ENCODE assay signal across 8 mouse cellular contexts in genomic region chrX:8271083-8271820, GRCm38 (mm10). TPM values are rescaled to one million over a fixed set of nuclear protein-coding genes. Genes with fewer than 3 reads are reported as not detected.
DNase-seq lines count a peak whose midpoint lies in the region; ATAC-seq and TF ChIP-seq lines count a peak whose summit lies in the region.

TSS of gene Slc38a5 (plus strand) at chrX:8271133.

- peak within 1 kb of the TSS; percentile 25; the same call in 1 of the 2 replicates for H3K4me2 ChIP-seq in kidney, embryonic 14.5 days (replicated peaks; ENCODE audit: low read depth, low read length)
- H3K4me2 ChIP-seq in forebrain, embryonic 16.5 days (ENCODE audit: low read length): peak within 1 kb of the TSS; percentile 13
- peak within 1 kb of the TSS; percentile 65 for H3K4me2 ChIP-seq in liver, embryonic 16.5 days (ENCODE audit: low read depth, low read length)

- H3K27me3 ChIP-seq in kidney, embryonic 14.5 days (ENCODE audit: control insufficient read depth, insufficient read depth, low read length): no peaks in the 10 kb centered on the region
- no peaks in the 10 kb centered on the region for H3K27me3 ChIP-seq in kidney, adult 2 months (replicated peaks; ENCODE audit: control insufficient read depth, insufficient read depth, low read length)
- no peaks in the 10 kb centered on the region for H3K27me3 ChIP-seq in forebrain, embryonic 16.5 days (replicated peaks; ENCODE audit: control insufficient read depth, insufficient read depth, low read length)
- H3K27me3 ChIP-seq in liver, embryonic 16.5 days (ENCODE audit: control insufficient read depth, insufficient read depth, low read depth, low read length): no peaks in the 10 kb centered on the region

- TF ChIP-seq POLR2A in kidney, adult 2 months (IDR thresholded peaks at IDR 0.05; ENCODE audit: low read depth, low read length): no peak

- H3K4me1 ChIP-seq in kidney, embryonic 14.5 days (ENCODE audit: control insufficient read depth, insufficient read depth, low read length): no peaks in the 10 kb centered on the region
- H3K4me1 ChIP-seq in kidney, adult 2 months (ENCODE audit: control insufficient read depth, insufficient read depth, low read length): no peaks in the 10 kb centered on the region
- H3K4me1 ChIP-seq in forebrain, embryonic 16.5 days (replicated peaks; ENCODE audit: control insufficient read depth, insufficient read depth, low read length): no peaks in the 10 kb centered on the region
- H3K4me1 ChIP-seq in liver, embryonic 16.5 days (ENCODE audit: control insufficient read depth, low read depth, low read length): no peaks in the 10 kb centered on the region; the same call in 1 of the 2 replicates

- no peaks in the 10 kb centered on the region for H3K9me3 ChIP-seq in kidney, embryonic 14.5 days (ENCODE audit: control insufficient read depth, low read length)
- no peaks in the 10 kb centered on the region; the same call in 1 of the 2 replicates for H3K9me3 ChIP-seq in forebrain, embryonic 16.5 days (ENCODE audit: control insufficient read depth, low read length)
- H3K9me3 ChIP-seq in liver, embryonic 16.5 days (replicated peaks; ENCODE audit: control insufficient read depth, low read length): no peaks in the 10 kb centered on the region

- DNase-seq in kidney, adult 2 months: no peak
- peak; percentile 44 for DNase-seq in c-Kit-positive CD71-positive TER-119-positive erythroid progenitor cells, embryonic 14.5 days (ENCODE audit: low spot score)
- DNase-seq in adipocyte (ENCODE audit: low spot score): no peak
- DNase-seq in adrenal gland, postnatal 36 days: no peak
- DNase-seq in kidney, postnatal 25 days: no peak

- no peak for TF ChIP-seq CTCF in kidney, adult 2 months (conservative IDR thresholded peaks at IDR 0.05; ENCODE audit: insufficient read depth, insufficient read length, low read depth, low read length)

- WGBS in kidney, embryonic 14.5 days: 34% methylated on average over 14 of the region's 15 CpGs
- 2% methylated on average over 10 of the region's 15 CpGs for WGBS in kidney, adult 2 months
- WGBS in forebrain, embryonic 16.5 days: 21% methylated on average over 14 of the region's 15 CpGs
- WGBS in liver, embryonic 16.5 days (ENCODE audit: insufficient replicate concordance): 15% methylated on average over 14 of the region's 15 CpGs

- no peaks in the 10 kb centered on the region for H3K36me3 ChIP-seq in kidney, embryonic 14.5 days (ENCODE audit: control insufficient read depth, insufficient read depth, low read length)
- no peaks in the 10 kb centered on the region for H3K36me3 ChIP-seq in kidney, adult 2 months (ENCODE audit: control insufficient read depth, insufficient read depth, low read length)
- no peaks in the 10 kb centered on the region for H3K36me3 ChIP-seq in forebrain, embryonic 16.5 days (ENCODE audit: control insufficient read depth, insufficient read depth)
- no peaks in the 10 kb centered on the region for H3K36me3 ChIP-seq in liver, embryonic 16.5 days (ENCODE audit: control insufficient read depth, insufficient read depth)

- no peak within 1 kb of the TSS for H3K9ac ChIP-seq in kidney, embryonic 14.5 days (ENCODE audit: low read depth, low read length)
- H3K9ac ChIP-seq in forebrain, embryonic 16.5 days (replicated peaks; ENCODE audit: low read depth, low read length): no peak within 1 kb of the TSS
- H3K9ac ChIP-seq in liver, embryonic 16.5 days (ENCODE audit: low read depth, low read length): peak within 1 kb of the TSS; percentile 67

- no peak for ATAC-seq in kidney, embryonic 14.5 days (ENCODE audit: low FRiP score, low TSS enrichment)
- ATAC-seq in forebrain, embryonic 16.5 days: no peak
- peak; percentile 72 for ATAC-seq in liver, embryonic 16.5 days (ENCODE audit: low read depth)

- no peak within 1 kb of the TSS for H3K27ac ChIP-seq in kidney, embryonic 14.5 days (ENCODE audit: low read depth, low read length)
- no peak within 1 kb of the TSS for H3K27ac ChIP-seq in kidney, adult 2 months (ENCODE audit: insufficient read depth, low read depth, low read length)
- H3K27ac ChIP-seq in forebrain, embryonic 16.5 days (ENCODE audit: low read length): no peak within 1 kb of the TSS
- H3K27ac ChIP-seq in liver, embryonic 16.5 days (ENCODE audit: low read length): peak within 1 kb of the TSS; percentile 73

- peak within 1 kb of the TSS; percentile 10 for H3K4me3 ChIP-seq in kidney, embryonic 14.5 days (ENCODE audit: low read length)
- H3K4me3 ChIP-seq in kidney, adult 2 months (ENCODE audit: insufficient read depth, low read depth, low read length): no peak within 1 kb of the TSS
- H3K4me3 ChIP-seq in forebrain, embryonic 16.5 days (replicated peaks; ENCODE audit: low read length): no peak within 1 kb of the TSS
- peak within 1 kb of the TSS; percentile 64 for H3K4me3 ChIP-seq in liver, embryonic 16.5 days (ENCODE audit: low read depth, low read length)

RNA-seq across cellular contexts. Expression of gene Slc38a5, which starts in this region (rescaled TPM):
- 1.3 and 2.5 TPM in 2 replicates for polyA plus RNA-seq in kidney, embryonic 14.5 days (2014; fragmentation: Nextera tagmentation; extraction: Ambion mirVana)
- not detected in 2 replicates for polyA plus RNA-seq in kidney, adult 2 months (2012; rRNA removed)
- polyA plus RNA-seq in forebrain, embryonic 16.5 days (2015; fragmentation: Nextera tagmentation; extraction: Ambion mirVana): 36.0 and 41.8 TPM in 2 replicates
- polyA plus RNA-seq in liver, embryonic 16.5 days (2015; fragmentation: Nextera tagmentation; extraction: Ambion mirVana): 52.6 and 53.9 TPM in 2 replicates
- total RNA-seq in adrenal gland, postnatal 36 days (2021): not detected

Comparison
In these comparisons a context has a peak if more than half of its experiments do, and no peak if none do; other contexts are left out.
1. RNA of gene Slc38a5 (polyA plus RNA-seq): 52.6 to 53.9 TPM in liver, embryonic 16.5 days and 36.0 to 41.8 TPM in forebrain, embryonic 16.5 days; 1.3 to 2.5 TPM in kidney, embryonic 14.5 days and not detected in kidney, adult 2 months; every median in the first group is over 10 times any median in the second.
2. H3K4me3 ChIP-seq: peak in kidney, embryonic 14.5 days (single experiment) and liver, embryonic 16.5 days (single experiment); none in kidney, adult 2 months (single experiment) and forebrain, embryonic 16.5 days (single experiment).
3. H3K4me2 ChIP-seq: peak in every context shown above with its lines; median percentile 65 in liver, embryonic 16.5 days; 25 in kidney, embryonic 14.5 days; 13 in forebrain, embryonic 16.5 days.